Comparison of ENCODE assay signal across 12 mouse cellular contexts in the genomic region with DNA sequence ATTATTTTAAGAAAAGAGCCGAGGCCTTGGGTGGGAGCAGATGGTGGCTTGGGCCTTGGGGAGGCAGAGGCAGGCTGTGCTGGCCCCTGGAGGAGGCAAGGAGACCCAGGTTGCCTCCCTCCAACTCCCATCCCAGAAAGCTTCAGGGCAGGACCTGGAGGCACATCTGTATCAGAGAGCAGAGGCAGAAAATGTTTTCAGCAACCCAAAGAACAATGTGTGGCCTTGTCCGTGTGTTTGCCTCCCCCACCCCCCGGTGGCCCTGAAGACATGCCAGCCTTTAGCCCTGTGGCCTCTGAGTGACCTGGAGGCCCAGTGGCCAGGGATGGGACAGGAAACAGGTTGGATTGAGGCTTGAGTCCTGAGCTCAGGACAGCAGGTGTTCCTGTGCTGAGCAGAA.
"Had no signal": no experiment of that assay in that cellular context is flagged by ENCODE, and none has a peak within 500 bp of the region (broad histone marks: within the 10 kb centered on the region; RNA-seq: fewer than 3 reads in every experiment).

No protein-coding gene starts in this region.

- DNase-seq: left cerebral cortex, postnatal 4 days; liver; liver, embryonic 13.5 days; liver, postnatal 0 days; lung, adult 18-20 months; lung, adult 2 months; lung, embryonic 14.5 days; lung, postnatal 10 days; lung, postnatal 14 days; lung, postnatal 36 days; lung, postnatal 4 days; midbrain, embryonic 14.5 days had no signal
